Mouse (Mus musculus) frontal cortex, adult 2 months (tissue): Measurements from ENCODE around the gene Pard3b. TPM values are rescaled to one million over a fixed set of nuclear protein-coding genes. Genes with fewer than 3 reads are reported as not detected.

Experiments used
- DNase-seq, 2 experiments: peaks; one replicate each; pipeline ENCODE4 v3.0.0; 2022; ENCODE audit warnings: low spot score in 1 of 2; ENCODE audit errors: extremely low spot score in 1 of 2
- polyA plus RNA-seq: library from polyadenylated mRNA; depleted of rRNA; stranded (reverse); fragments of >200 nt; gene quantifications from 2 replicates; pipeline ENCODE4 v1.2.3, GENCODE M21; 2012

The Pard3b gene
- polyA plus RNA-seq, 1 experiment: 1.7 TPM

- DNase-seq: no peak
Measured at GRCm38 (mm10) chr1:62665771-62666730, 1027.4 kb downstream of the Pard3b start.

GRCm38 (mm10) chr1:62666780-62667179 lies 1028.2 kb downstream of the Pard3b start:
- no peak for DNase-seq

- DNase-seq: no peak
Measured at GRCm38 (mm10) chr1:62678611-62679344, 1040.2 kb downstream of the Pard3b start.

GRCm38 (mm10) chr1:62679466-62679865 lies 1040.8 kb downstream of the Pard3b start:
- no peak for DNase-seq

GRCm38 (mm10) chr1:62682456-62683385 lies 1044.1 kb downstream of the Pard3b start:
- peak in 1 of 2 experiments; percentile 36 for DNase-seq

GRCm38 (mm10) chr1:62683498-62683897 lies 1044.9 kb downstream of the Pard3b start:
- DNase-seq: no peak

GRCm38 (mm10) chr1:62687511-62687910 lies 1048.9 kb downstream of the Pard3b start:
- DNase-seq: peak; percentile 85 to 87

- DNase-seq: no peak
Measured at GRCm38 (mm10) chr1:62691175-62691574, 1052.6 kb downstream of the Pard3b start.
